In genomic region chr10:93332261-93332809, GRCm38 (mm10) we compare ENCODE assay signal across 23 mouse cellular contexts. TPM values are rescaled to one million over a fixed set of nuclear protein-coding genes. Genes with fewer than 3 reads are reported as not detected.
A peak's percentile ranks its signal among the peaks of the same experiment; 100 is the strongest.
DNase-seq lines count a peak whose midpoint lies in the region; ATAC-seq lines count a peak whose summit lies in the region.
"Had no signal": no experiment of that assay in that cellular context is flagged by ENCODE, and none has a peak within 500 bp of the region (broad histone marks: within the 10 kb centered on the region; RNA-seq: fewer than 3 reads in every experiment).

No protein-coding gene starts in this region.

- peaks cover 5% of the 10 kb centered on the region; the same call in 1 of the 2 replicates for H3K4me1 ChIP-seq in heart, embryonic 15.5 days (replicated peaks)
- H3K4me1 ChIP-seq: embryonic facial prominence, embryonic 12.5 days; intestine, embryonic 15.5 days; limb, embryonic 13.5 days had no signal

- no peaks in the 10 kb centered on the region for H3K27me3 ChIP-seq in heart, embryonic 15.5 days
- H3K27me3 ChIP-seq: CH12.LX; embryonic facial prominence, embryonic 12.5 days; hindbrain, embryonic 13.5 days; intestine, embryonic 15.5 days; limb, embryonic 13.5 days; liver, embryonic 13.5 days had no signal

- no peak overlapping the region for H3K4me3 ChIP-seq in heart, embryonic 15.5 days
- H3K4me3 ChIP-seq: embryonic facial prominence, embryonic 12.5 days; erythroblast, embryonic 14.5 days; hindbrain, embryonic 13.5 days; intestine, embryonic 15.5 days; limb, embryonic 13.5 days; liver, embryonic 13.5 days had no signal

- no peak for DNase-seq in heart, postnatal 36 days
- DNase-seq in 3134 (ENCODE audit: extremely low read depth, insufficient read length, low spot score) = peak; percentile 72
- DNase-seq in 3T3-L1 (ENCODE audit: low read depth, low spot score) = peak; percentile 91
- DNase-seq in adipocyte (ENCODE audit: low spot score) = peak; percentile 58
- no peak for DNase-seq in spleen, postnatal 4 days (ENCODE audit: low spot score in 2 of 2)
- DNase-seq in thymus, postnatal 25 days = no peak
- DNase-seq: cerebellum, adult 9-10 months; gastrocnemius, postnatal 36 days; heart, postnatal 14 days; liver, embryonic 13.5 days; lung, embryonic 14.5 days; lung, postnatal 36 days; right cerebral cortex, postnatal 4 days; thymus, postnatal 14 days had no signal

- H3K36me3 ChIP-seq in heart, embryonic 15.5 days = no peaks in the 10 kb centered on the region
- H3K36me3 ChIP-seq: embryonic facial prominence, embryonic 12.5 days; hindbrain, embryonic 13.5 days; intestine, embryonic 15.5 days; limb, embryonic 13.5 days; liver, embryonic 13.5 days had no signal

- H3K27ac ChIP-seq in heart, embryonic 15.5 days = peak overlapping the region; percentile 0; the same call in 1 of the 2 replicates
- H3K27ac ChIP-seq: embryonic facial prominence, embryonic 12.5 days; hindbrain, embryonic 13.5 days; intestine, embryonic 15.5 days; limb, embryonic 13.5 days; liver, embryonic 13.5 days had no signal

- no peak overlapping the region for H3K9ac ChIP-seq in heart, embryonic 15.5 days
- H3K9ac ChIP-seq: embryonic facial prominence, embryonic 12.5 days; hindbrain, embryonic 13.5 days; intestine, embryonic 15.5 days; limb, embryonic 13.5 days; liver, embryonic 13.5 days; lung, embryonic 14.5 days had no signal

- no peaks in the 10 kb centered on the region for H3K9me3 ChIP-seq in heart, embryonic 15.5 days (replicated peaks)
- H3K9me3 ChIP-seq: embryonic facial prominence, embryonic 12.5 days; hindbrain, embryonic 13.5 days; intestine, embryonic 15.5 days; limb, embryonic 13.5 days; liver, embryonic 13.5 days had no signal

- 32% methylated on average over 3 of the region's 3 CpGs for WGBS in heart, embryonic 15.5 days

- no peak for ATAC-seq in heart, embryonic 15.5 days (replicated peaks; ENCODE audit: insufficient number of reproducible peaks, insufficient read depth, low FRiP score, low read depth)
- ATAC-seq: forebrain, embryonic 14.5 days; intestine, embryonic 15.5 days had no signal

- intact Hi-C loops in heart, postnatal 36 days (cut with DNase I) = no loop called here

- no peak overlapping the region for H3K4me2 ChIP-seq in heart, embryonic 15.5 days
- H3K4me2 ChIP-seq: embryonic facial prominence, embryonic 12.5 days; heart, embryonic 11.5 days; hindbrain, embryonic 13.5 days; intestine, embryonic 15.5 days; limb, embryonic 13.5 days; liver, embryonic 13.5 days; lung, embryonic 14.5 days had no signal

RNA-seq across cellular contexts. Expression of gene Elk3, which starts 21.4 kb away (rescaled TPM):
- 31.7 and 33.5 TPM in 2 replicates for polyA plus RNA-seq in heart, embryonic 15.5 days (2015; fragmentation: Nextera tagmentation; extraction: Ambion mirVana)
- total RNA-seq in heart, postnatal 36 days (2021) = 10 to 100 TPM; 42.0 to 53.5 TPM

Comparison
In these comparisons a context has a peak if more than half of its experiments do, and no peak if none do; other contexts are left out.
1. DNase-seq: peak in 3134 (single experiment), 3T3-L1 (single experiment) and adipocyte (single experiment); none in heart, postnatal 36 days (0 of 2), spleen, postnatal 4 days (0 of 2) and thymus, postnatal 25 days (single experiment).